Mouse (Mus musculus) heart, embryonic 14.5 days (tissue): Measurements from ENCODE around the gene Blm. TPM values are rescaled to one million over a fixed set of nuclear protein-coding genes. Genes with fewer than 3 reads are reported as not detected.

ENCODE experiments used
- ATAC-seq: fragments of 200-750 bp; cut with Nextera tagmentation; 2 replicates; pipeline ENCODE4 v1.8.0; 2017; ENCODE audit warnings: low read depth, moderate TSS enrichment; ENCODE audit not compliant: insufficient number of reproducible peaks, insufficient read depth, low FRiP score
- H3K27ac ChIP-seq, 2 experiments: fragments of 200-500 bp in 1 of 2; fragments of 300-500 bp in 1 of 2; sonication (generic) in 1 of 2; replicated peaks in 1 of 2; 2 replicates each; pipeline ENCODE4 v1.5.1; 2012 to 2014; ENCODE audit warnings: low read depth in 2 of 2, low read length in 2 of 2, control low read depth in 1 of 2, mild to moderate bottlenecking in 1 of 2, mixed read lengths in 1 of 2; ENCODE audit not compliant: control insufficient read depth in 1 of 2, insufficient read depth in 1 of 2
- H3K27me3 ChIP-seq: fragments of 300-500 bp; sonication (generic); 2 replicates; pipeline ENCODE4 v1.6.1; 2014; ENCODE audit warnings: mild to moderate bottlenecking, low read length, control low read depth; ENCODE audit not compliant: control insufficient read depth, insufficient read depth
- H3K36me3 ChIP-seq: fragments of 300-500 bp; sonication (generic); 2 replicates; pipeline ENCODE4 v1.6.1; 2014; ENCODE audit warnings: mild to moderate bottlenecking, control low read depth, low read length, mixed read lengths; ENCODE audit not compliant: control insufficient read depth, insufficient read depth
- H3K4me1 ChIP-seq, 2 experiments: fragments of 200-500 bp in 1 of 2; fragments of 300-500 bp in 1 of 2; sonication (generic) in 1 of 2; 2 replicates each; pipeline ENCODE4 v1.6.1; 2012 to 2014; ENCODE audit warnings: low read length in 2 of 2, control low read depth in 1 of 2, mixed read lengths in 1 of 2; ENCODE audit not compliant: control insufficient read depth in 2 of 2, insufficient read depth in 2 of 2
- H3K4me2 ChIP-seq: fragments of 300-500 bp; sonication (generic); 2 replicates; pipeline ENCODE4 v1.6.1; 2014; ENCODE audit warnings: mild to moderate bottlenecking, low read length
- H3K4me3 ChIP-seq, 2 experiments: fragments of 200-500 bp in 1 of 2; fragments of 300-500 bp in 1 of 2; sonication (generic) in 1 of 2; 2 replicates each; pipeline ENCODE4 v1.5.1; 2012 to 2014; ENCODE audit warnings: low read length in 2 of 2, mild to moderate bottlenecking in 2 of 2, control low read depth in 1 of 2, low read depth in 1 of 2, moderate library complexity in 1 of 2; ENCODE audit not compliant: control insufficient read depth in 1 of 2, insufficient read depth in 1 of 2
- H3K9ac ChIP-seq: fragments of 300-500 bp; sonication (generic); 2 replicates; pipeline ENCODE4 v1.6.1; 2014; ENCODE audit warnings: mild to moderate bottlenecking, low read length
- H3K9me3 ChIP-seq: fragments of 300-500 bp; sonication (generic); 2 replicates; pipeline ENCODE4 v1.6.1; 2016; ENCODE audit warnings: low read length, control low read depth; ENCODE audit not compliant: control insufficient read depth
- WGBS: fragments of 180-500 bp; shearing (Covaris S2); extraction: QIAGEN DNeasy Blood & Tissue Kit; methylation state at CpG from one replicate; pipeline ENCODE4 v1.1.7; 2014; 5-methylcytosine and 5-hydroxymethylcytosine counted together
- polyA plus RNA-seq: library from polyadenylated mRNA; unstranded; fragments of >200 nt; fragmentation: Nextera tagmentation; extraction: Ambion mirVana; gene quantifications from 2 replicates; pipeline ENCODE4 v1.2.1, GENCODE M21; 2014

Gene Blm
- polyA plus RNA-seq, 1 experiment from 2014 or later: 16.5 TPM

DNA sequence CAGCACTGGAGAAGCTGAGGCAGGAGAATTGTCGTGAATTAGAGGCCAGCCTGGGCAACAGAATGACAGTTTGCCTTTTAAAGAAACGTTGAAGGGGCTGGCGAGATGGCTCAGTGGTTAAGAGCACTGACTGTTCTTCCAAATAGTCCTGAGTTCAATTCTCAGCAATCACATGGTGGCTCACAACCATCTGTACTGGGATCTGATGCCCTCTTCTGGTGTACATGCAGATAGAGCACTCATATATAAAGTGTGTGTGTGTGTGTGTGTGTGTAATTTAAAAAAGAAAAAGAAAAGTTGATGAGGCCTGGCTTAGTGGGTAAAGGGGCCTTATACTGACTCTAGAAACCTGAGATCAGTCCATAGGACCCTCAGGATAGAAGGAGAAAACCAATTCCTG is 20.2 kb upstream of the Blm start:
- H3K9ac ChIP-seq: no peak overlapping the region
- peak overlapping the region; percentile 74 to 81 for H3K27ac ChIP-seq
- H3K4me3 ChIP-seq: no peak overlapping the region
- peaks cover 19 to 35% of the 10 kb centered on the region in 2 experiments for H3K4me1 ChIP-seq
- ATAC-seq: no peak
- H3K9me3 ChIP-seq: no peaks in the 10 kb centered on the region
- 76% methylated on average over 3 of the region's 3 CpGs for WGBS
- no peaks in the 10 kb centered on the region for H3K36me3 ChIP-seq
- H3K4me2 ChIP-seq: peak overlapping the region; percentile 16; the same call in 1 of the 2 replicates
- no peaks in the 10 kb centered on the region for H3K27me3 ChIP-seq

DNA sequence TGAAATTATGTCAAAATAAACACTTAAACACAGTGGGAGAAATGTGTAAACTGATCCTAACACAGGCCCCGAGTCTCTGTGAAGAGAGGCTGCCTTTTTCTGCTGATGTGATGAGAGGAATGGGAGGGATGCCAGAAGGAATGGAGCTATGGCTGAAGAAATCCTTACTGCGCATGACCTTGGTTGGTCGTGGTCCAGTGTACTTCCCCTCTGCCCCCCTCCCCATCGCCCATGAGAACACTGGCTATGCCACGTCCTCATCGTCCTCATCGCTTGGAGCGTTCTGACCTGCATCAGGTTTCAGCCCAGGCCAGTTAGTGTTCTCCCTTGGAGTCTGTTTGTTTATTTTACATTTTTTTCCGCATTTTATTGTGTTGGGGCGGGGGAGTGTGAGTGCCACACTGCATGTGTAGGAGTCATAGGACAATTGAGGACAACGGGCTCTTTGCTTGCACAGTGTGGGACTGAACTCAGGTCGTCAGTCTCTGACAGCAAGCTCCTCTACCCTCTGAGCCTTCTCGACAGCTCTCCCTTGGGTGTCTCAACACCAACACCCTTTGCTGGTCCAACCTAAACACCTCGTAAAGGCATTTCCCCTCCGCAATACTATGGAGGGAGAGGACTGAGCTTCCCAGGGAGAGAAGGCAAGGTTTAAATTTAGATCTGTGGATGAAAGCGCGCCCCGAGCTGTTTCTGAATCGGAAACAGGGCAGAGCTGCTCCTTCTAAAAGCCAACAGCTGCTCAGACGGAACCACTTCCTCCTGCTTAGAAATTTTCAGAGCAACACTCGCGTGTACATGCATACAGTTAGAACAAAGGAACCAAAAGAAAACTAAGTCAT is 19.5 kb upstream of the Blm start:
- WGBS: 49% methylated on average over 22 of the region's 22 CpGs
- Histone ChIP-seq H3K9me3 (no peaks in the 10 kb centered on the region), H3K4me2 (peak overlapping the region; percentile 16), H3K4me3 (no peak overlapping the region), H3K9ac (0 out of 2 replicates have a peak overlapping the region, but pooled peaks have one; percentile 45), H3K27ac (peak overlapping the region; percentile 74 to 81), H3K27me3 (no peaks in the 10 kb centered on the region), H3K4me1 (peaks cover 19 to 35% of the 10 kb centered on the region in 2 experiments), H3K36me3 (no peaks in the 10 kb centered on the region)
- peak; percentile 52; the same call in 1 of the 2 replicates for ATAC-seq

DNA sequence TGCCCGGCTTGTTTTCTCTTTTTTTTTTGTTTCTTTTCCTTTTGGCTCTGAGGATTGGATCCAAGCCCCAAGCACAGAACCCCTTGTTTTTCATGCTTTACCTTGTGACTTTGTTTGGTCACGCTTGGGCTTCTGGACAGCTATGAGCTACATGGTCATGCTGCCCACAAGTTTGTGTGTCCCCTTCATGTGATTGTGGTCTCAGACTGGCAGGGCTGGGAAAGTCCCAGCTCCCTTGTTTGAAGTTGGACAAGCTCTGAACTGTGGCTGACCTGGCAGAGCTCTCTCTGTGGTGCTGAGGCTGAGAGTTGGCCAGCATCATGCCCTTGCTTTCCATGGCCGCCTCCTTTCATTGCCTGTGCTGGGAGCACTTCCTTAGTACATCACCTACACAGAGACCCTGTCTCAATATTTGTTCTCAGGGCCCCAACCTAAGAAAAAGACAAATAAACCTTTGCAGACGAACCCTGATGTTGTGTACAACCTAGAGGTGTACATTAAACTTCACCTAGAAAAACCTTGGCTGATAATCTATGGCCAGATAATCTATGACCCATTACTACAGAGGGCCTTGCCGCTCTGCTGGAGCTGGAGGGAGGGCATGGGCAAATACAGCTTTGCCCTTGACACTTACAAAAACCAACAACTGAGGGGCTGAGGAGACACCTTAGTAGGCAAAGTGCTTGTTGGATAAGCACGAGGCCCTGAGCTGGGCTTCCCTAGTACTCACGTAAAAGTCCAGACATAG is 13.8 kb upstream of the Blm start:
- Histone ChIP-seq H3K27ac (no peak overlapping the region), H3K9me3 (no peaks in the 10 kb centered on the region), H3K27me3 (no peaks in the 10 kb centered on the region), H3K4me1 (no peaks in the 10 kb centered on the region), H3K36me3 (no peaks in the 10 kb centered on the region), H3K9ac (no peak overlapping the region), H3K4me3 (no peak overlapping the region), H3K4me2 (no peak overlapping the region)
- 80% methylated on average over 7 of the region's 7 CpGs for WGBS
- no peak for ATAC-seq

DNA sequence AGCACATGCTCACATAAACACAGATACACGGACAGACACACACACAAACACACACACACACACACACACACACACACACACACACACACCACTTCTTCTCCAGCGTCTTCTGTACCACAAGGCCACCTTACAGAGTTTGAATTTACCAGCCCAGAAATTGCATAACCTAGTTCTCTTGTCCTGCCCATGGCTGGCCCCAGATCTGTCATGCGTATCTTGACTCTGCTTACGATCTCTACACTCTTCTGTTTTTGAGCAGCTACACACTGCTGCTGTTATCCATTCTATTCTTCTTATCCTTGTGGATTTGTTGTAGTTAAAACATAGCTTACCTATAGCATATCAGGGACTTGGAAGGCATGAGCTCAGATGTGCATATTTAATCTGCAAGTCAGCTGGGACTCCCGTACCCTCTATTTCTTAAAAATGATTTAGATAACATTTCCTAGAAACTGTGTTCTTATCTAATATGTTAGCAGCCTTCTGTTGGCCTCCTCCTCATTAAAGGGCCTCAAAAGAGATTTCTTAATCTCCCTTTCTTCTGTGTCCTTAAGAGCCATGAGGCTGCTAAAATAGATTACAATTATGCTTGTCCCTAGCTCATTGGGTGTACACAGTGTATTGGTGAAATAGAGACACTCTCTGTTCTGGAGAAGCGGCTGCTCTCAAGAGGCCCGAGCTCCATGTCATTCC is 7.4 kb upstream of the Blm start:
- H3K4me3 ChIP-seq: no peak overlapping the region

DNA sequence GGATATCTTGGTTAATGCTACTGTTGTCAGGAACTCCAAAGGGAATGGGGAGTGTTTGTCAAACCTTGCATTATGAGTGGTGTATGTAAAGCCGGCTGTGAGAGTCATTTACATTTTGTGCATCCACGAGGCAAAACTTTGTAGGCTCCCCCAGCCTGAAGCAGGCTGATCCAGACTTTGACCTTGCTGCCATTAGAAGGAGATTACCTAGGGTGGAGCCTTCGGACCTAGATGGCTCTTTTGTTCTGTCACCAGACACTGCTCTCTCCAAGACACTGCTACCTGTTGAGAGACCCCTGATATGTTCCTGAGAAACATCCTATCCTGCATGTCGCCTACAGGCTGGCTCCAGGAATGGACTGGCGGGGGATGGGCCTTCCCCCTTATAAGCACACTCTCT is 4.7 kb upstream of the Blm start:
- Histone ChIP-seq H3K27me3 (no peaks in the 10 kb centered on the region), H3K9ac (no peak overlapping the region), H3K36me3 (no peaks in the 10 kb centered on the region), H3K27ac (no peak overlapping the region), H3K4me3 (no peak overlapping the region), H3K4me1 (no peaks in the 10 kb centered on the region), H3K9me3 (no peaks in the 10 kb centered on the region), H3K4me2 (no peak overlapping the region)
- no peak for ATAC-seq
- 58% methylated on average over 5 of the region's 5 CpGs for WGBS

More for the DNA sequence above, 7.4 kb upstream of the Blm start:
- WGBS: 63% methylated on average over 7 of the region's 7 CpGs
- Histone ChIP-seq H3K27ac (no peak overlapping the region), H3K27me3 (no peaks in the 10 kb centered on the region), H3K4me2 (no peak overlapping the region), H3K4me1 (no peaks in the 10 kb centered on the region), H3K9me3 (no peaks in the 10 kb centered on the region), H3K36me3 (no peaks in the 10 kb centered on the region), H3K9ac (no peak overlapping the region)
- no peak for ATAC-seq

DNA sequence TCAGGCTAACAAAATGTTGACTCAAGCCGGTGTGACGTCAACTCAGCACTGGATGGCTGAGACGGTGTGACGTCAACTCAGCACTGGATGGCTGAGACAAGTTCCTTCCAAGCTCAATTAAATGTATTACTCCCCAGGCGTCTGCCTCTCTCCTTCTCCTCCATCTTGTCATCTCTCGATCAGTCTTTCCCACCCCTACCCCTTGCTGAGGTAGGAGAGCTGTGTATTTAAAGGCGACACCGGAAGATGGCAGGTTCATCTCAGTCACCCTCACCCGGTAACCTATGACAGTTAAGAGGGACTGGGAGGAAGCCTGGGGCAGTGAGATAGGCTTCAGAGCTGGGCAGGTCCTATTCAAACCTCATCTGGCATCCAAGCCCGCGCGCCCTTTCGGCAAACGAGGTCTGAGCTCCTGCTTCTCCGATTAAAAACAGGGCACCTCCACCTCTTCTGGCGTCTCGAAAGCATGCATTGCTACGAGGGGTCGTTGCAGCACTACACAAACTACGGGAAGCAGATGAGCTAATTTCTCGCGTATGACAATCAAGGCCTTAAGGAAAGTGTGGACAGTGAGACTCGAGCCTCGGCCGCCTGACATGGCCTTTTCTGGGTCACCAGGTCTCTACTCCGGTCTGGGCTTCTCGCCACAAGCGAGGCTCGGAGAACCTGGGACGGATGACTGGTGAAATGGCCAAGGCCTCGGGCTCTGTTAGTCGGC is 469 bp downstream of the Blm start:
- H3K9me3 ChIP-seq: no peaks in the 10 kb centered on the region
- H3K4me1 ChIP-seq: peaks cover 6 to 10% of the 10 kb centered on the region in 2 experiments
- H3K36me3 ChIP-seq: no peaks in the 10 kb centered on the region
- no peaks in the 10 kb centered on the region for H3K27me3 ChIP-seq
- H3K27ac ChIP-seq: peak overlapping the region; percentile 75 to 77; a peak in 3 of 4 replicates
- WGBS: under 1% methylated on average over 32 of the region's 32 CpGs
- H3K4me2 ChIP-seq: peak overlapping the region; percentile 96
- H3K9ac ChIP-seq: peak overlapping the region; percentile 87
- ATAC-seq: no peak
- H3K4me3 ChIP-seq: peak overlapping the region; percentile 73 to 79

DNA sequence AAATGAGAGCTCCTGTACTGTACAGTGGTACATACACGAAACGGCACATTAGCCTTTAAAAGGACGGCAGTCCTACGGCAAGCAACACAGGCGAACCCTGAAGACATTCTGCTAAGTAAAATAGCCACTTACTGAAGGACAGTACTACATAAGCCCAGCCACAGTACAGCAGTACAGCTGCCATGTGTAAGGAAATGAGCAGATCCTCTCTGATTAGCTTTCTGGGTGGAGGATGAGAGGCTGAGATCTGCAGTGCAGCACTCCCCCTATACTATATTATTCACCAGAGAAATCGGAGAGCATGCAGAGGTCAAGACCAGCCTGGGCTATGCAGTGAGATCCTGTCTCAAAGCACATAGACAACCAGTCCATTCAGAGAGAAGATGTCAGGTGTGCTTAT is 3.8 kb downstream of the Blm start:
- no peak overlapping the region for H3K4me2 ChIP-seq
- no peak overlapping the region for H3K4me3 ChIP-seq
- no peak overlapping the region for H3K9ac ChIP-seq
- H3K27ac ChIP-seq: no peak overlapping the region
- no peaks in the 10 kb centered on the region for H3K36me3 ChIP-seq
- no peak for ATAC-seq
- 84% methylated on average over 6 of the region's 6 CpGs for WGBS
- no peaks in the 10 kb centered on the region for H3K9me3 ChIP-seq
- H3K4me1 ChIP-seq: peaks cover 6 to 10% of the 10 kb centered on the region in 2 experiments
- H3K27me3 ChIP-seq: no peaks in the 10 kb centered on the region
